Mouse (Mus musculus) forebrain, embryonic 11.5 days (tissue): Measurements from ENCODE around the gene Zfp688. TPM values are rescaled to one million over a fixed set of nuclear protein-coding genes. Genes with fewer than 3 reads are reported as not detected.
"Not testable (repeated sequence)": the region's sequence is repeated elsewhere in the genome, so short reads cannot be mapped to it uniquely, and the experiment has no call there.

ENCODE experiments used
- ATAC-seq: fragments of 200-750 bp; cut with Nextera tagmentation; replicated peaks from 2 replicates; pipeline ENCODE4 v1.8.0; 2017; ENCODE audit warnings: moderate TSS enrichment; ENCODE audit not compliant: low FRiP score
- DNase-seq: peaks from one replicate; pipeline ENCODE4 v3.0.0-alpha.2; 2017; ENCODE audit warnings: low spot score
- H3K27ac ChIP-seq: fragments of 300-500 bp; sonication (generic); 2 replicates; pipeline ENCODE4 v1.5.1; 2014; ENCODE audit warnings: low read depth, low read length
- H3K27me3 ChIP-seq: fragments of 300-500 bp; sonication (generic); 2 replicates; pipeline ENCODE4 v1.6.1; 2014; ENCODE audit warnings: mild to moderate bottlenecking, low read length, mixed read lengths; ENCODE audit not compliant: control insufficient read depth, insufficient read depth
- H3K36me3 ChIP-seq: fragments of 300-500 bp; sonication (generic); 2 replicates; pipeline ENCODE4 v1.6.1; 2014; ENCODE audit warnings: mild to moderate bottlenecking, low read length, moderate library complexity, mixed read lengths; ENCODE audit not compliant: control insufficient read depth, insufficient read depth
- H3K4me1 ChIP-seq: fragments of 300-500 bp; sonication (generic); replicated peaks from 2 replicates; pipeline ENCODE4 v1.6.1; 2014; ENCODE audit warnings: low read length, mixed read lengths; ENCODE audit not compliant: control insufficient read depth, insufficient read depth
- H3K4me2 ChIP-seq: fragments of 300-500 bp; sonication (generic); 2 replicates; pipeline ENCODE4 v1.6.1; 2014; ENCODE audit warnings: low read depth, mild to moderate bottlenecking, low read length, moderate library complexity, mixed read lengths; ENCODE audit not compliant: severe bottlenecking
- H3K4me3 ChIP-seq: fragments of 300-500 bp; sonication (generic); 2 replicates; pipeline ENCODE4 v1.5.1; 2014; ENCODE audit warnings: low read depth, low read length
- H3K9ac ChIP-seq: fragments of 300-500 bp; sonication (generic); 2 replicates; pipeline ENCODE4 v1.6.1; 2014; ENCODE audit warnings: low read length
- H3K9me3 ChIP-seq: fragments of 300-500 bp; sonication (generic); 2 replicates; pipeline ENCODE4 v1.6.1; 2016; ENCODE audit warnings: low read length, mixed read lengths; ENCODE audit not compliant: control insufficient read depth
- WGBS: fragments of 180-500 bp; shearing (Covaris S2); extraction: QIAGEN DNeasy Blood & Tissue Kit; methylation state at CpG from one replicate; pipeline ENCODE4 v1.1.7; 2014; 5-methylcytosine and 5-hydroxymethylcytosine counted together
- polyA plus RNA-seq: library from polyadenylated mRNA; unstranded; fragments of >200 nt; fragmentation: Nextera tagmentation; extraction: Ambion mirVana; gene quantifications from 2 replicates; pipeline ENCODE4 v1.2.1, GENCODE M21; 2014

The Zfp688 gene
- polyA plus RNA-seq, 1 experiment from 2014 or later = 35.7 TPM

- not testable (repeated sequence) for H3K36me3 ChIP-seq, ATAC-seq, H3K4me1 ChIP-seq, H3K27ac ChIP-seq, DNase-seq, H3K27me3 ChIP-seq, H3K9ac ChIP-seq, H3K9me3 ChIP-seq, H3K4me3 ChIP-seq, H3K4me2 ChIP-seq
- WGBS = 93% methylated on average over 4 of the region's 4 CpGs
Measured at GRCm38 (mm10) chr7:127385560-127385959, 36.3 kb downstream of the Zfp688 start.

DNA sequence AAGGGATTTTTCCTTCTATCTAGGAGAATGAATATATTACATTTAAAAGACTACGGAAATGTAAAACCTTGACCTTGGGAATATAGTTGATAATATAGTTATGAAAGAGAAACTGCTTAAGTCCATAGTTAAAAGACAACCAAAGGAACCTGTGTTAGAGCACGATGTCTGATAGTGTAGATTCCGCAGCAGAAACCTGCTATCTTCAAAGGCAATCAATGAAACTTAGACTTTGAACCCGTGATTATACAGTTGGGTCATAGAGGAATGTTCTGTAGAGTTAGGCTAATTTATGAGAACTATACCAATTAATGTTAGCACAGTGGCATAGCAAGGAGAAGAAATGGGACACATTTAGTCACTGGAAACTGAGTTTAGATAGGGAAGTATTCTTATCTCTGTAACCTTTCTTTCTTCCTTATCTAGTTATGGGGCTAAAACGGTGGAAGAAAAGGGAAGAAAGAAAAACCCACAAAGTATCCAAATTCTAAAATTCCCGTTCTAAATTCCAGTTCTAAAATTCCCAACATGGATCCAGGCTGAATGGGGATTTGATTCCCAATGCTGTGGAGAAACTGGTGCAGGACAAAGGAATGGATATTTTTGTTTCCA lies 43.5 kb downstream of the Zfp688 start:
- WGBS = 81% methylated on average over 6 of the region's 6 CpGs
- H3K36me3 ChIP-seq = no peaks in the 10 kb centered on the region; the same call in 1 of the 2 replicates
- DNase-seq = no peak
- no peak overlapping the region for H3K4me2 ChIP-seq
- no peak overlapping the region for H3K27ac ChIP-seq
- no peaks in the 10 kb centered on the region for H3K9me3 ChIP-seq
- no peak for ATAC-seq
- H3K9ac ChIP-seq = no peak overlapping the region
- no peak overlapping the region for H3K4me3 ChIP-seq
- no peaks in the 10 kb centered on the region for H3K4me1 ChIP-seq
- H3K27me3 ChIP-seq = no peaks in the 10 kb centered on the region

DNA sequence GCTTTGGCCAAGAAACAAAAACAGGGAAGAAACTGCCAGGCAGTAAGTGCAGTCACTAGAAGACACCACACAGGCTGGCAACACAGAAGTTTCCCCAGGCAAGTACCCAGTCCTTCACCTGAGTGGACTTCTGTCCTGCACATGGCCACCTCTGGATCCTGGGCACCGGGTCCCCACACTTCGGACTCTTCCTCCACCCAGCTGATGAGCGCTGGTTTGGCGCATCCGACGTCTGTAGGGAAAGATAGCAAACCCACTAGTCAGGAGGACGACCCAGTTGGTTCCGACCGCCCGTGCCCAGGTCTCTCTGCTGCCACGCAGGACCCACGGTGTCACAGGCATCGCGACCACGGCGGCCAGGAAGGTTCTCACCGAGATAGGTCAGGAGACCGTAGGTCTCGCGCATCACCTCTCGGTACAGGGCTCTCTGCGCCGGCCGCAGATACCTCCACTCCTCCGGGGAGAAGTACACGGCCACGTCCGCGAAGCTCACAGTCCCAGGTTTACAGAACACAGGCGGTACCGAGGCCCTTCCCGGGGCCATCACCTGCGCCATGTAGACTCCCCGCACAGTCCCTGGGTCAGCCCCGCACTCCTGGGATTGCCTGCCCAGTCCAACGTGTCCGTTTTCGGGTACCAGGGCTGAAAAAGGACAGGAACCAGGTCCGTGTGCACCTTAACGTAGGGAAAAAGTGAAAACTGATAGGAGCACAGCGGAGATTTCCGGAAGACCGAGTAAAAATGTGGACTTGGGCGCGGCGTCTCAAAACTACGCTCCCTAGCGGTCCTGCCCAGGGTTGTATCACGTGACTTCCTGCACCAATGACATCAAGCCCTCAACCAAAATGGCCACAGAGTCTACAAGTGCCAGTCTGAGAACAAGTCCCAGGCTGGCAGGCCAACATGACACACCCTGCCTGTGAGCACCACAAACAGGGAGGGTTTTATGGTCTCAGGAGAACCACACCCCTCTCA lies 46.3 kb downstream of the Zfp688 start, which contains the start of gene Zfp747:
Gene Zfp747, minus strand, starts transcription at position 780 of the 975 bp plus-strand sequence.
- not testable (repeated sequence) for H3K9me3 ChIP-seq, H3K27me3 ChIP-seq, H3K4me1 ChIP-seq, H3K27ac ChIP-seq, H3K36me3 ChIP-seq
- H3K4me3 ChIP-seq = peak within 1 kb of the TSS; percentile 65
- peak within 1 kb of the TSS; percentile 71 for H3K9ac ChIP-seq
- ATAC-seq (peak; percentile 95), DNase-seq (peak; percentile 90)
- WGBS = 2% methylated on average over 48 of the region's 49 CpGs
- H3K4me2 ChIP-seq = peak within 1 kb of the TSS; percentile 75

DNA sequence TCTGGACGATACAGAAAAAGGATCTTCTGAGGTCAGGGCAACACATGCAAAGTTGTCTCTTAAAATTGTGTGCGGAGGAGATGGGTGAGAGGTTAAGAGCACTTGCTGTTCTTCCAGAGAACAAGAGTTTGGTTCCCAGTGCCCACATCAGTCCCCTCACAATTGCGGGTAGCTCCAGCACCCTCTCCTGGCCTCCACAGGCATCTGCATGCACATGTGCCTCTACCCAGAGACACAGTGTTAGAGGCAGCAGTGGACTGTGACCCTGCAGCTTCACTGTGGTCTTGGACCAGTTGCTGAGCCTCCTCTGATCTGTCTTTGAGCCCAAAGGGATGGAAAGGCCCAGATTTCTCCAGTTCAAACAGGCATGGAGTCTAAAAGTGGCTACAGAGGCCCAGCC lies 50.0 kb downstream of the Zfp688 start:
- H3K27me3 ChIP-seq, H3K4me2 ChIP-seq, ATAC-seq, H3K9me3 ChIP-seq, H3K36me3 ChIP-seq, H3K27ac ChIP-seq, H3K4me3 ChIP-seq, H3K4me1 ChIP-seq, H3K9ac ChIP-seq, DNase-seq: not testable (repeated sequence)
- 70% methylated on average over 3 of the region's 3 CpGs for WGBS

DNA sequence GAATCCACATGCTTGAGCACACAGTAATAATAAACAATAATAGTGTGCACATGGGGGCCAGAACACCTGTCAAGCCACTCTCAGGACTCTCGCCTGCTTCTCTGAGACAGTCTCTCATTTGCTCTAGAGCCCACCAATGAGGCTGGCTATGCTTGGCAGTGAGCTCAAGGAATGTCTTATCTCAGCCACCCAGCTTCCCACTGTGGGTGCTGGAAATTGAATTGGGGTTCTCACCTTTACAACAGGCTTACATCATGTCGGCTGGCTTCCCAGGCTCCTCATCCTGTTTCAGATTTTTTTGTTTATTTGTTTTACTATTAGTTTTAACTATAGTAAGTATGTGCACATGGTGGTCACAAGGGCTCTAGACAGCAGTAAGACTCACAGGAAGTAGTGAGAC lies 50.7 kb downstream of the Zfp688 start:
- Histone ChIP-seq H3K27ac (no peak overlapping the region), H3K9ac (no peak overlapping the region), H3K36me3 (no peaks in the 10 kb centered on the region), H3K4me2 (no peak overlapping the region), H3K9me3 (no peaks in the 10 kb centered on the region), H3K4me1 (no peaks in the 10 kb centered on the region), H3K4me3 (no peak overlapping the region), H3K27me3 (no peaks in the 10 kb centered on the region)
- no peak for ATAC-seq
- DNase-seq = no peak
- WGBS = 89% methylated on average over 2 of the region's 2 CpGs

Other genes with a start within 250 kb of the Zfp688 start
- 96.5 and 104 TPM in 2 replicates for gene Cd2bp2, start 226.0 kb downstream of the Zfp688 start, polyA plus RNA-seq
- gene Tbc1d10b, start 213.6 kb downstream of the Zfp688 start, polyA plus RNA-seq = 31.7 and 36.5 TPM in 2 replicates
- gene Mylpf, start 213.2 kb downstream of the Zfp688 start, polyA plus RNA-seq = 11.2 and 11.3 TPM in 2 replicates
- 41.8 and 43.3 TPM in 2 replicates for gene Zfp553, start 189.0 kb downstream of the Zfp688 start, polyA plus RNA-seq
- 32.8 and 36.6 TPM in 2 replicates for gene Sept1, start 188.9 kb downstream of the Zfp688 start, polyA plus RNA-seq
- 53.8 and 62.5 TPM in 2 replicates for gene Zfp771, start 177.8 kb downstream of the Zfp688 start, polyA plus RNA-seq
- 265 and 279 TPM in 2 replicates for gene Dctpp1, start 161.4 kb downstream of the Zfp688 start, polyA plus RNA-seq
- gene Sephs2, start 148.0 kb downstream of the Zfp688 start, polyA plus RNA-seq = 86.2 and 87.0 TPM in 2 replicates
- 0.21 and 0.29 TPM in 2 replicates for gene Itgal, start 125.8 kb downstream of the Zfp688 start, polyA plus RNA-seq
- 5.3 and 5.5 TPM in 2 replicates for gene Zfp768, start 76.5 kb downstream of the Zfp688 start, polyA plus RNA-seq
- gene Zfp747, start 46.0 kb downstream of the Zfp688 start, polyA plus RNA-seq = 8.5 and 8.6 TPM in 2 replicates
- gene 9130019O22Rik, start 34.9 kb downstream of the Zfp688 start, polyA plus RNA-seq = 5.0 and 5.3 TPM in 2 replicates
- 5.9 and 6.8 TPM in 2 replicates for gene E430018J23Rik, start 28.4 kb downstream of the Zfp688 start, polyA plus RNA-seq
- gene Zfp764, start 15.2 kb downstream of the Zfp688 start, polyA plus RNA-seq = 7.2 and 7.4 TPM in 2 replicates
- gene Zfp689, start 27.1 kb upstream of the Zfp688 start, polyA plus RNA-seq = 15.7 and 16.5 TPM in 2 replicates
- gene Prr14, start 37.5 kb upstream of the Zfp688 start, polyA plus RNA-seq = 70.7 and 77.3 TPM in 2 replicates
- 13.6 and 14.7 TPM in 2 replicates for gene Fbrs, start 57.1 kb upstream of the Zfp688 start, polyA plus RNA-seq
- gene Srcap, start 89.9 kb upstream of the Zfp688 start, polyA plus RNA-seq = 91.6 and 93.5 TPM in 2 replicates
- gene Gm42715, start 97.5 kb upstream of the Zfp688 start, polyA plus RNA-seq = 23.3 and 24.7 TPM in 2 replicates
- 10.2 and 13.0 TPM in 2 replicates for gene Tmem265, start 139.3 kb upstream of the Zfp688 start, polyA plus RNA-seq
- 57.9 and 60.5 TPM in 2 replicates for gene Phkg2, start 151.3 kb upstream of the Zfp688 start, polyA plus RNA-seq
- 13.5 and 17.7 TPM in 2 replicates for gene Ccdc189, start 166.5 kb upstream of the Zfp688 start, polyA plus RNA-seq
- gene Rnf40, start 166.7 kb upstream of the Zfp688 start, polyA plus RNA-seq = 59.1 and 66.3 TPM in 2 replicates
- gene Zfp629, start 193.7 kb upstream of the Zfp688 start, polyA plus RNA-seq = 33.4 and 36.6 TPM in 2 replicates